Mouse (Mus musculus): Measurements from ENCODE around the gene Gk5.

DNA sequence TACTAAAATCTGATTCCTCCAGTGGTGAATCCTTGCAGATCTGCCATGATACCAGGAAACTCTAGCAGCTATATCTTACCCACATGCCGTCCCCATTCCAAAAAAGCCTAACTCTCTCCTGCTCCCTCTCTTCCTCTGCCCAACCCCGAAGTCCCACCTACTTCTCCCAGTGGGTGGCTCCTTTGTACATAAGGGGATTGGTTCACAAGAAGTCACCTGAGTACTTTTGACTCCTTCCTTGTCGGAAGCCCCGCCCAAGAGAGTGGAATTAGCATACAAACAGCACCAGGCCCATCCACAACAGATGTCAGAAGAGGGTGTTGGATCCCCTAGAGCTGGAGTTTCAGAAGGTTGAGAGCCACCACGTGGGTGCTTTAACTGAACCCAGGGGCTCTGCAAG is 20.7 kb downstream of the Gk5 start:
- no peak for TF ChIP-seq CTCF (IDR thresholded peaks at IDR 0.05; ENCODE audit: insufficient read depth, low read depth, low read length)
- TF ChIP-seq POLR2A (IDR thresholded peaks at IDR 0.05; ENCODE audit: insufficient read depth, low read depth, low read length), result no peak

All from olfactory bulb, adult 2 months (tissue).